Mouse (Mus musculus) urinary bladder, postnatal 10 days (tissue): ENCODE results near the gene Htr5a.

ENCODE experiments used
- DNase-seq: peaks from one replicate; pipeline ENCODE4 v3.0.0; 2022; ENCODE audit warnings: low spot score

The Htr5a gene

DNA sequence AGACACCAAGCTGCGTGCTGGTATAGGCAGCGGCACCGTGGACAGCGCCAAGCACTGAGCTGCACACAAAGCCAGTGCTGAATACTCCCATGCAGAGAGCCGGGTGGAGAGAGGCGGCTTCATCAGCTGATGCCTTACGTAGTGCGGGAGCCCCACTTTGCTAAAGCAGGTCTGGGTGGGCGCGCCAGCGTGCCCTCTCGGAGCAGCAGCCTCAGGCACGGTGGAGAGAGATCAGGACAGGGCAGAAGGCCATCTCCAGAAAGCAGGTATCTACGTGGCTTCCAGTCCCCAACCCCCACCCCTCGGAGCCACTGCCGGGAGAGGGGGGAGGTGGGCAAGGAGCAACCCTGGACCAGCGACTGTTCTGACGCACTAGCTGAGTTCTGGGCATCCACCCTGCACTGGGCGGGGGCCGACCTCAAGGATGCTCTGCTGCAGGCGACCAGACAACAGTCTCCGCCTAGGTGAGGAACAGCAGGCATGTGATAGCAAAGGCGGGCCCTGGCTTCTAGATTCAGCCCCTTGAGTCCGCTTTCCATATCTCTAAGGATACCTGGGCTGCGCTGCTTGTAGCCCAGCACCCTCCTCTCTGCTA, at the start of gene Htr5a:
Gene Htr5a, plus strand, starts transcription at position 449 of the 595 bp plus-strand sequence.
- no peak for DNase-seq

DNA sequence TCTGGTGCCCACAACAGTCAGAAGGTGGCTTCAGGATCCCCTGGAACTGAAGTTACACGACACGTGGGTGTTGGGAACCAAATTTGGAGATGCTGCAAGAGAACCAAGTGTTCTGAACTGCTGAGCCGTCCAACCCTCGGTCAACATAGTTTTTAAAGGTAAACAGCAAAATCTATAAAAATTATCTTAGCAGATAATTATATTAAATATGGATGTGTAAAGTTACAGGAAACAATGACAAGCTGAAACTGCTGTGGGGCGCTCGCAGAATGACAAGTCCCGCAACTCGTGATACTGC, 49.8 kb upstream of the Htr5a start:
- no peak for DNase-seq

DNA sequence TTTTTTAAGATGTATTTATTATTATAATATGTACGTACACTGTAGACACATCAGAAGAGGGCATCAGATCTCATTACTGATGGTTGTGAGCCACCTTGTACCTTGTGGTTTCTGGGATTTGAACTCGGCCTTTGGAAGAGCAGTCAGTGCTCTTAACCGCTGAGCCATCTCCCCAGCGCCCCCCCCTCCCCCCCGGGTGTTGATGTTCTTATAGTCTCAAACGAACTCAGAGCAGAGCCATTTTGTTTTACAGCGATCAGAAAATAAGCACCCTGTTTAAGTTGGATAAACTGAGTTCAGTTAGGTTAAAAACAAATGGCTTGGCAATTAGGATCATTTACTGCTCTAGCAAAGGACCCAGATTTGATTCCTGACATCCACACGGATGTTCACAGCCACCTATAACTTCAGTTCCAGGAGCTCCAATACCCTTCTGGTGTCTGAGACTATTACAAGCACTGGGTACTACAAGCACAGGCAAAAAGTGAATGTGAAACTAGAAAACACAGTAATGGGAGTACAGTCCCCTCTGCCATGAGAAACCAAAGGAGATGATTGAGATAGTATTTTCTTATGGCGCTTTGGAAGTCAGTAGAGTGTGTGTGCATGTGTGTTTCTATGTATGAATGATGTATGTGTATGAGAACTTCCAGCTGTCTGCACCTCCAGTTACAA, 49.3 kb upstream of the Htr5a start:
- no peak for DNase-seq

DNA sequence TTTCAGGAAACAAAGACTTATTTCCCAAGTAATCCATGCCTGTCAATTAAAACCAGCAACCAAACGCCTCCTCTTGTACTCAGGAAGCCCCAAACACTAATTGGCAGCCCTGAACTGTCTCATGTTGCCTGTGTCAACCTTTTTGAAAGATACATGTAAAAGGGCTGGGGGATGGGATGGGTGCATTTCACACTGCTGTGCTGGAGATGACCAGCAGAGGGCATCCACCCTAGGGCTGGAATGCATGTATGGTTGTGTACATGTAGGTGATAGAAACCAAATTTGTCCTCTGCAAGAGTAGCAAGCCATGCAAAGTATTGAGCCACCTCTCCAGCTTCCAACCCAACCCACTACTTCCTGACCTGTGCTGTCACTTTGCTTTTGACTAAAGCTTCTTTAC, 48.0 kb upstream of the Htr5a start:
- DNase-seq, result no peak

DNA sequence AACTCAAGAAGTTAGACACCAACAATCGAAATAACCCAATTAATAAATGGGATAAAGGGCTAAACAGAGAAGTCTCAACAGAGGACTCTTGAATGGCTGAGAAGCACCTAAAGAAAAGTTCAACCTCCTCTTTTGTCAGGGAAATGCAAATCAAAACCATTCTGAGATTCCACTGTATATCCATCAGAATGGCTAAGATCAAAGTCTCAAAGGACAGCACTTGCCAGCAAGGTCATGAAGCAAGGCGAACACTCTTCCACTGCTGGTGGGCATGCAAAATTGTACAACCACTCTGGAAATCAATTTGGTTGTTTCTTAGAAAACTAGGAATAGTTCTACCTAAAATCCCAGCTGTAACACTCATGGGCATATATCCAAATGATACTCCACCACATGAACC, 27.7 kb upstream of the Htr5a start:
- no peak for DNase-seq

DNA sequence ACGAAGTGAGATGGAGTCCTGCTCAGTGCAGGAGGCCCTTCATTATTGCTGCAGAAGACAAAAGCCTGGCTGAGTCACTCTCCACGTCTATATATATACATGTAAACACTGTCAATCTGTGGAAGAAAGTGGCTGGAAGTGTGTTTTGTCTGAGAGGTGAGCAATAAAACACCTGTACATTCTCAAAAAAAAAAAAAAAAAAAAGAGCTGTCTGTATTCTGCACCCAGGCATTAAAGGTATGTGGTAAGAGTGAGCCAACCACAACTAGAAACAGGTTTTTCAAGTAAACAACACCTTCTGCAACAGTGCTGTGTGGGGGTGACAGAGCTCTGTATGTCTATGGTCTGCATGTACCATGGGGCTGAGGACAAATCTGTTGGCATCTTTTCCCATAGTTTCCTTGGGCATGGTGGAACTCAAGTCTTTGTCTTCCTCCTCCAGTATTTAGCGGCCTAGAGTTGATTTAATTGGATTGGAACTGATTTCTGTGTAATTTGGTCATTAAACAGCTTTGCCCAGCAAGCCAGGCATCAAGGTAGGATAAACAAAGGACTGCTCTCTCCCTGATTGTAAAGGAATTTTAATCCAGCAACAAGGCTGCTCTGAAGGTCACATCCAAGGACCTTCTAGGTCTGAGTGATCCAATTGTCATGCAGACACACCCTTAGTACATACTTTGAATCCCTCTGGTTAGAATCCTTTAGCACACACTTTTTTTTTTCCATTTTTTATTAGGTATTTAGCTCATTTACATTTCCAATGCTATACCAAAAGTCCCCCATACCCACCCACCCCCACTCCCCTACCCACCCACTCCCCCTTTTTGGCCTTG, 22.9 kb upstream of the Htr5a start:
- no peak for DNase-seq

DNA sequence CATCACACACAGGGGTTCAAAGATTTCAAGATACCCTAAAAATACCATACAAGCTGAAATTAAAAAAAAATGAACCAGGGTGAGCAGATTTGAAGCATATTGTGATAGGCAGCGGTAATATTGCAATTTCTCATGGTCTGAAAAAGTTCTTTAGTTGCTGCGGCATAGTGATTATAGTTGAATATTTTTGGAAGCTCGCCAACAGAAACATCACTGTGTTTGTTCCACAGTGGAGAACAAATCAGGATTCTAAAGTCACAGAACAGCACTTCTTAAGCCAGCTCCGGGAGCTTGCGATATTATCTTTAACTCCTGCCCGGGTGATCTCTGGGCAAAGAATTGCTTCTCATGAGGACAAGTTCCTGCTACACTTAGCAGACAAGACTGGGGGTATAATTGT, 20.8 kb upstream of the Htr5a start:
- DNase-seq, result no peak

DNA sequence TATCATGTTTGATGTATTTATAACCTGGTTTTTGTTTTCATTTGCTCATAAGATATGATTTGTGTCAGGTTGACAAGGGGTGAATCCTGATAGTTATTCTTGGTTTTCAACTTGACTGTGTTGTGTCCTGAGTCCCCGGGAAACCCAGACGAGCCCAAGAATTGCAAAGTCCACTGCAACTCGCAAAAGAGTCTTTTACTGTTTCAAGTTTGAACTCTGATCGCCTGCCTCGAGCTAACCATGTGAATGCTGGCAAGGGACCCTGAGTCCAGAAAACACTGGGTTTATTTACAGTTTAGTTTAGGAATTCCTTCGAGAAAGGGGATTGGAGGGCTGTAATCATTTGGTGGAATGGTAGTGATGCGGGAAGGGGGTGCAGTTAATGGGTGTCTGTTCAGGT, 14.0 kb upstream of the Htr5a start:
- no peak for DNase-seq

DNA sequence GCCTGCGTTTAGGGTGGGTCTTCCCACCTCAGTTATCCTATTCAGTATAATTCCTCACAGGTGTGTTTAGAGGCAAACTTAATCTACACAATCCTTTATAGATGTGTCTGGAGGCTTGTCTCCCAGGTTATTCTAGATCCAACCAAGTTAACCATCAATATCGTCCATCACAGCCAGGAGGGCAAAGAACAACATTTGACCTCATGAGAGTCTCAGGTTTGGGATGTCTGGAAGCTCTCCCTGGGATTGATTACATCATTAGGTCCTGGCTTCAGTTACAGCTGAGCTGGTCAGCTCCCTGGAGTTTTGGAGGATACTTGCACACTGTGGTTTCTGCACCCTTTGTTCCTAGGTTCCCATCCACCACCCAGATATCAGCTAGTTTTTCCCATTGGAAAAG, 6.9 kb upstream of the Htr5a start:
- no peak for DNase-seq

DNA sequence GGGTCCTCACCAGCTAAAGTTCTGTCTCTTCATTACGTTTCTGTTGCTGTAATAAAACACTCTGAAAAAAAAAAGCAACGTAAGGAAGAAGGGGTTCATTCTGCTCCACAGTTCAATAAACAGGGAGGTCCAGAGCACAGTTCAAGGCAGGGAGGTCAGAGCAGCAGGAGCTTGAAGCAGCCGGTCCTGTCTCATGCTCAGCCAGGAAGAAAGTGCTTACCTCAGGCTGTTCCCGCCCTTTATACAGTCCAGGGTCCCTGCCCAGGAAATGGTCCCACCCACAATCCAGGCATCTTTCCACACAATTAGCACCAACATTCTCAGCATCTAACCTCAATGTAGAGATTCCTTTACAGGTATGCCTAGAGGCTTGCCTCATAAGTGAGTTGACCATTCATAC, 3.9 kb upstream of the Htr5a start:
- no peak for DNase-seq

DNA sequence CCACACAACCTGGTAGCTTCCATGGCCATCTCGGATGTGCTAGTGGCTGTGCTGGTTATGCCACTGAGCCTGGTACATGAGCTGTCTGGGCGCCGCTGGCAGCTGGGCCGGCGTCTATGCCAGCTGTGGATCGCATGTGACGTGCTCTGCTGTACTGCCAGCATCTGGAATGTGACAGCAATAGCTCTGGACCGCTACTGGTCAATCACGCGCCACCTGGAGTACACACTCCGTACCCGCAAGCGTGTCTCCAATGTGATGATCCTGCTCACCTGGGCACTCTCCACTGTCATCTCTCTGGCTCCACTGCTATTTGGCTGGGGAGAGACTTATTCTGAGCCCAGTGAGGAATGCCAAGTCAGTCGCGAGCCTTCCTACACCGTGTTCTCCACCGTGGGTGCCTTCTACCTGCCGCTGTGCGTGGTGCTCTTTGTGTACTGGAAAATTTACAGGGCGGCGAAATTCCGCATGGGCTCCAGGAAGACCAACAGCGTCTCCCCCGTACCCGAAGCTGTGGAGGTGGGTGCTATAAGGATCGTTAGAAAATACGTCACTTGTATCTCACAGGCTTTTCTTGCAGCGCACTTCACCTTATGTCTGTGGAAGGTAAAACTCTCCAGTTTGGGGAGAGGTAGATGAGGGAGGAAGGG, 847 bp downstream of the Htr5a start:
- DNase-seq, result no peak

DNA sequence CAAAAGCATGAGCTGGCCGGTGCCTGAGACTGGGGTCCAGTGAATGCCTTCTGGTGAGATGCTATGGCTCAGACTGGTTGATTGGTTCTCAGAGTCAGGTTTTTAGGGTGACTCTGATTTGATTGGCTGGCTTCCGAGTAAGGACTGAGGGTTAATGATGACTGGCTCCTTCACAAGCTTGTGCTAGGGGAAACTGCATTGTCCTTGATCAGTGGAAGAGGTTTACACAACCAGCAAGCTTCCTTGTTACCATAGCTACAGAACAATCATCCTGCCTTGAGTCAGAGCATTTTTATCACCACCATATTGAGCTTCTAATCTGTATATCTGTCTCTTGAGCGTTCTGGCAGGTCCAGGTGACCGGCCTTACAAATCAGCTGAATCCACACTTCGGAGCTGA, 5.0 kb downstream of the Htr5a start:
- no peak for DNase-seq

DNA sequence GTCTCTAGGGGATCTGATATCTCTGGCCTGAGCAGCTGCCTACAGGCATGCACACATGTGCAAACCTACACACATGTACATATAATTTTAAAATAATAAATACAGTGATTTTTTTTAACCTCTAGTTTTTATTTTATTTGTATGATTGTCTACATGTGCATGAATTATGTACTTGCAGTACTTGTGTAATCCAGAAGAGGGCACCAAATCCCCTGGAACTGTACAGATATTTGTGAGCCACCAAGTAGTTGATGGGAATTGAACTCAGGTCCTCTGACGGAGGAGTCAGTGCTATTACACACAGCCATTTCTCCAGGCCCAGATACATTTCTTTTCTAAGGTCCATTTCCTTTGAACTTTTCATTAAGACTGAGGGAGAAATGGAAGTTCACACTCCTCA, 12.3 kb downstream of the Htr5a start:
- DNase-seq, result no peak

DNA sequence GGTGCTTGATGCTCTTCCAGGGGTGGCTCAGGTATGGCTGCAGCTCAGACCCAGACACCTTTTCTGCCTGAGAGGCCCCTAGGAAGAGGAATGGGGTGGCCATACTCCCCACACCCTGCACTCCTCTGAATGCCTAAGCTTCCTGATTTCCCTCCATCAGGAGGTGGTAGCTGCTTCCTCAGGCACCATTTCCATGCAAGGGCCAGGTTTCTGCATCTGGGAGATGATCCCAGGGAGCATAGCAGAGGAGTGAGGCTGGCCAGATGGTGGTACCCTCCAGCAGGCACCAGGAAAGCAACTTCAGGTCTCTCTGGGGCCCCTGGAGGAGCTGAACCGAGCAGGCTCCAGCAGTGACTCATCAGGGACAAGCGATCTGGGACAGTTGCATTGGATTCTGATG, 13.8 kb downstream of the Htr5a start:
- DNase-seq, result no peak

DNA sequence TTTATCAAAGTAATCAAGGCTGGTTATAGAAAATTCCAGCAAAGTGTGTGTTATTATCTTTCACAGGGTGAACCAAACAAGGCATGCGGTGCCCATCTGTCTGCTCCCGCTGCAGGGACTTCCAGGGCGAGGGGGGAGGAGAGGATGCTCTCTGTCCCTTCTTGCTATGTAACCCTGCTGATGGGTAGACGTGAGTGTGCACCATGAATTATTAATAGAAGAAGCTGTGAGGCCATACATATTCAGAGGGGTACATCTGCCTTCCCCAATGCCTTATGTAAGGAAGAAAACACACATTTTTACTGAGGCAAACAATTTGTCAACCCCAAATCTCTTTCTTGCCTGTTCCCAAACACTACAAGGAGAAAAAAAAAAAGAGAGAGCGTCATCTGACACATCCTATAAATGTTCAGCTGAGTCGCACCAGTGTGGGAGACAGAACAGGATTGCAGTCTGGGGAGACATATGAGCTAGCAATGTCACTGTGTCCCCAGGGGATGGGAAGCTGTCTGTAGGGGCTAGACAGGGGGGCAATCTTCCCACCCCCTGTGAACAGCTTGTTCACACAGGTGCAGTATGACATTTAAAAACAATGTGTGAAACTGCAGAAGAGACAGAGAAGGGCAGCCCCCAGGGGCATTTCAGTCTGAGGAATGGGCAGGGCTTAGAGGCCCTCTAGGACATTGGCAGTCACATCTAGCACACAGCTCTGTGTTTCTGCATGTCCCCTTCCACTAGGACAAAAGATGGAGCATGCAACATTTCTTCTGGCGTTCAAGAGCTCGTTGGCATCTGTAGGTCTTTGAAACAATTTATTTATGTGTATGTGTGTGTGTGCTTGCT, 31.5 kb downstream of the Htr5a start:
- DNase-seq, result no peak

DNA sequence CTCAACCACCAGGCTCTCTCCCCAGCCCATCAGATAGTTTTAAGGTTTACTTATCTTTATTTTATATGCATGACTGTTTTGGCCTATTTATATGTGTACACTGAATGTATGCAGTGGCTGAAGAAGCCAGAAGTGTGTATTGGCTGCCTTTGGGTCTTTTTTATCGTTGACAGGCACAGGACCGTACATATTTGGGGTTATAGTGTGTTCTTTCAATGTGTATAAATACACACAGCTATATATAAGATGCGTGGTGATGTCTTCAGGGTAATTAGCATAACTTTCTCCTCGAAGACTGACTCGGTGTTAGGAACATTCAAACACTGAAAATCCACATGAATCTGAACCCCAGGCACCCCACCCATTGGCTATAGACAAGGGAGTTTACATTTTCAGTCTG, 32.3 kb downstream of the Htr5a start:
- no peak for DNase-seq

DNA sequence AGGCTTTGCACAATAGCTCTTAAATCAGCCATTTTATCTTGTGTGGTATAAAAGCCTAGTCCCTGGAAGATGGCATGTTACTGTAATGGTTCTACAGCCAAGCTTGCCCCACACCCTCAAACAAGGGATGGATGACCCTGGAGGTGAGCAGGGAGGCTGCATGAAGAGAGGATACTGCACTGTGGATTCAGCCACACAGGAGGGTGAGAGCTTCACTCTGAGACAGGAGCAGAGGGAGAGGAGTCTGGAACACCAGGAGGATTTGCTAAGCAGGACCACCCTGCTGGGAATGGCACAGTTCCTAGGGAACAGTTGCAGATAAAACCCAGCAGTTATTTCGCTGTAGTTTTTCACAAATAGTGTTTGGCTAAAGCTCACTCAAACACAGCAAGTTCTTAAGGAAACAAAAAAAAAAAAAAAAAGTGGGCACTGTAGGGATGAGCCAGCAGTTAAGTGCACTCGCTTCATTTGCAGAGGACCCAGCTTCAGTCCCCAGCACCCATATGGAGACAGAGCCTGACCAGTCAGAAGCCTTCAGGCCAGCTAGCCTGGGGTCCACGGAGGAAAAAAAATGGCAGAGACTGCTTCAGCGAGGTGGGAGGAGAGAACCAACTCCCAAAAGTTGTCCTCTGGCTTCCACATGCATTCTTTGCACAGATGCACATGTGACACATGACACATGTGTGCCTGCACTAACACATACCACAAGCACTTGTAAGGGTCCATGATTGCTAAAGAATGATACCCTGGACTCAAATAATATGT, 33.6 kb downstream of the Htr5a start:
- DNase-seq, result no peak

DNA sequence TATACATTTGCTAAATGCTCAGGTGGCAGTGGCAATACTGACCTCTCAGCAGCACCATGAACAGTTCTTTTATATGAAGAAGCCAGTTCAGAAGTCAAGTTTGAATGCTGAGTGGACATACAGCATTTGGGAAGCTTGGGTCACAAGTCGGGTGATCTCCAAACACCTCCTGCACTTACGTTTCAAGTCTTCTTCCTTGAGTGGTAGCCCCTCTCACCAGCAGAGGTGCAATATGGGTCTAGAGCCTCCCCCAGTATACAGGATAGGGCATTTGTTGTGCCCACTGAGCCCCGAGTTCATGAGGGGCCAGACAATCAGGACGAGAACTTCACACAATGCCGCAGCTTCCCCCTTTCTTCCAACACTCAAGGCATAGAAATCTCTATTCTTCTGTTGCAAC, 36.4 kb downstream of the Htr5a start:
- DNase-seq, result no peak

DNA sequence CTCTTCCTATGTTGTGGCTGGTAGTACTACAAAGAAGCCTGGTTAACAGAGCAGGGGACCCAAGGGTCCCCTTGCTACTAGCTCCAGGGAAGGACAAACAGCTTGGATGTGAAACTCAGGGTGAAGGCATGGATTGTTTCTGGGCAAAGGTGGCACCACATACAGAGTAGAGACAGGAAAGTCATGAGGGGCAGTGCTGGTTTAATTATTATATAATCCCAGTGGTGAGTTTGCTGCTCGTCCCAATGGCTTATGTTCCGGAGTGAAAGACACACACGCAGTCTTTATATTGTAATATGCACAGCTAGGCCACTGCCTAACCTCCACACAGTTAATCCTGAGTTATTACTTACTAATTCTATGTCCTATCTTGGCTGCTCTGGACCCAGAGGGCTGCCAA, 37.8 kb downstream of the Htr5a start:
- DNase-seq, result no peak

DNA sequence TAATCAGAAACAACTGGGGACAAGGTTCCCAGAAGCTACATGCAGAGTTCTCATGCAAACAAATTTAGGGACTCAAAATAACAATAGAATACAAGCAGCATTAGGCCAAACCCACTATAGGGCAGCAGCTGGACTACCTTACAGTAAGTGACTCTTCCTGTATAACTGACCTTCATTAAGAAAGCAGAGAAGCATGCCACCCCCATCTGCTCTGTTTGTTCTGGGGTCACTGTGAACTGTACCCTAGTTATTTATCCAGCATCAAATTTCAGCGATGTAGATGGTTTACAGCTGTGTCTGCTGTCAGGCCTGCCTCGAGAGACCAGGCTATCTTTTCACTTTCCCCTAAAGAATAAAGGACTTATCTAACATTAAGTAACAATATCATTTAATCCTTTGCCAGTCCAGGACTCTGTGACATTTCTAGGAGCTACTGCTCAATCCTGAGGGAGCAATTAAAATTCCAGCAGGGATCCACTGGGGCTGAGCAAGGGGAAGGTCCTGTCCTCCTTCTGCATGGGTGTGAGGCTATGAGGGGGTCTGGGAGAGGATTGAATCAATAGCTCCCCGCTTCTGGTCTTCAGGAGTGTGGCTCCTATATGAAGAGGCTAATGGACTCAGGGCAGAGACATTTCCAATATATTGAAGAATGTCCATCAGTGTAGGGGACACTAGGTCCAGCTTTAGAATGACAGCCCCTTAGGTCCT, 38.5 kb downstream of the Htr5a start:
- DNase-seq, result no peak

DNA sequence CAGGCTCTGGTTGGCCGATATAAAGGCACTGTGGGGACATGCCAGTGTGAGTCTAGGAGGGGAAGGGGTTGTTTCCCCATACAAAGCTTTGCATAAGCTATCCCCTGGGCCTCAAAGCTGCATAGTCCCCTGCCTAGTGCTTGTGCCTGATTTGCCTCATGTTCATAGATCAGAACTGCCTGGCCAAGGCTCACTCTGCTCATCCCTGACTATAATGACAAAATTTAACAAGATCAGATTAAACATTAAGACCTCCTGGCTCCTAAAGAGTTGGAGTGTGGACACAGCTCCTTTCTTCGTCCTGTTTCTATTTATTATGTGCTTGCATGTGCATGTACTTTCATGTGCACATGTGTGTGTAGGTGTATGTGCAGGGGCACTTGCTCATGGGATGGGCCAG, 39.3 kb downstream of the Htr5a start:
- no peak for DNase-seq
